Mouse (Mus musculus) spleen, adult 2 months (tissue): ENCODE measurements around the gene Serpina3b.

Experiments
- CTCF ChIP-seq: fragments of 200-500 bp; IDR thresholded peaks from 2 replicates; pipeline ENCODE4 v1.5.1; 2011; ENCODE audit warnings: mild to moderate bottlenecking, inconsistent platforms; ENCODE audit not compliant: insufficient read depth, insufficient read length, insufficient replicate concordance; ENCODE audit errors: extremely low read depth
- POLR2A ChIP-seq: fragments of 200-500 bp; IDR thresholded peaks from 2 replicates; pipeline ENCODE4 v1.6.1; 2011; ENCODE audit warnings: low read depth, low read length, inconsistent platforms

- TF ChIP-seq POLR2A (no peak), CTCF (no peak)
Measured at GRCm38 (mm10) chr12:104090119-104090518, 37.7 kb upstream of the Serpina3b start.
